Mouse (Mus musculus) bone marrow, adult 2 months (tissue): ENCODE results near the gene Xlr4c.

Experiments used
- CTCF ChIP-seq: fragments of 200-500 bp; IDR thresholded peaks from 2 replicates; pipeline ENCODE4 v1.5.1; 2011; ENCODE audit warnings: low read length, control low read depth; ENCODE audit not compliant: control insufficient read depth, insufficient read depth
- POLR2A ChIP-seq: fragments of 200-500 bp; IDR thresholded peaks from 2 replicates; pipeline ENCODE4 v1.6.1; 2011; ENCODE audit warnings: low read depth, mild to moderate bottlenecking, control low read depth, low read length, borderline replicate concordance; ENCODE audit not compliant: control insufficient read depth

- TF ChIP-seq POLR2A (no peak), CTCF (no peak)
These were observed 13.6 kb downstream of the Xlr4c start for GRCm38 (mm10) chrX:73229288-73229687.
